Mouse (Mus musculus): Measurements from ENCODE around the gene Sdhd.
"Not testable (repeated sequence)": the region's sequence is repeated elsewhere in the genome, so short reads cannot be mapped to it uniquely, and the experiment has no call there.

Gene Sdhd

DNA sequence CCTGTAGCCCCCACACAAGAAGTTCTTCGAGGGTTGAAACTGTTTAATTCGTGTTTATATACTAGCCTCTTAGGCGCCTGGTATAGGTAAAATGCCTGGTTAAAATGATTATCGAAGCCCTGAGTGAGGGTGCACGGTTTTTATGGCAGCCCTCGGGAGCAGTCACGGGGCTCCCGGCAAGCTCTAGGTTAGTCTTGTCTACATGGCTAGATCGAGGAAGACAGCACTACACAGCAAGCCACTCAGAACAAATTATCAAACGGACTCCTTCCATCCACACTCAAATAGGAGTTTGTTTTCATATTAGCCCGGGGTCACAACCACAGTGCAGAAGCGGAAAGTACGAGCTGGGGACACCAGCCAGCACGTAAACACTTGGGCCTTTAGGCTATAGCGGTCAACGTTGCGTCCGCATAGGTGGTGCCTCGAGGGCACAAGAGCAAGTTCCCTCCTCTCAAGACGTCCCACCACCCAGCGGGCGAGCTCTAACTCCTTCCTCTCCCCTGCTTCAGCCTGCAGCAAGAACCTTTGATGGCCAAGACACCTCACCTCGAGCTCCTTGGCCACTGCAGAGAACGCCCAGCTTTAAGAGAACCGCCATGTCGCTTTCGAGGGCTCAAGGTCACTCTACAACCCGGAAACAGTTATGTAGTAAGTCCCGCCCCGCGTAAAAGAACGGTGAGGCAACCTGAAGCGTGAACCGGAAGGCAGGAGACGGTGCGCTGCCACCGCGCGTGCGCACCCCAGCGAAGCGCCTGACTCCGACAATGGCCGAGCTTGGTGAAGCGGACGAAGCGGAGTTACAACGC lies at the start of gene Sdhd, which contains the start of gene Timm8b:
Gene Sdhd, minus strand, starts transcription at position 624 of the 809 bp plus-strand sequence.
Gene Timm8b, plus strand, starts transcription at position 722 of the 809 bp plus-strand sequence.
- peak; percentile 94 to 95 for DNase-seq

DNA sequence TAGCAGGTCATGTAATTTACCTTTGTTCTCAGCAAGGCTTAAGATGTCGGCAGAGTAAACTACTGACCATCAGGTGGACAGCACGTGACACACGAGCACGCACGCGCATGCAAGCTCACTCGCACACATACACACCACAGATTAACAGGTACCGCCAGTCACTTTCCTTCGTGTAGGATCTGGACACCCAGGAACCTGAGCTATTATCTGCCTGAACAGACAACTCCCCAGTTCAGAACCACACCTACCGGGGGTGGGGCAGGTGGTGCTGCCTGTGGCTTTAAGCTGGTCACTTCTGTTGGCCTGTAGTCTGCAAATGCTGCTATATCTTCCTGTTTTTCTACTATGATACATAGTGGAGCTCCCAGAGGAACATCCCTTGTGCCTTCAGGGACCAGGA lies 46.9 kb upstream of the Sdhd start:
- DNase-seq = no peak

DNA sequence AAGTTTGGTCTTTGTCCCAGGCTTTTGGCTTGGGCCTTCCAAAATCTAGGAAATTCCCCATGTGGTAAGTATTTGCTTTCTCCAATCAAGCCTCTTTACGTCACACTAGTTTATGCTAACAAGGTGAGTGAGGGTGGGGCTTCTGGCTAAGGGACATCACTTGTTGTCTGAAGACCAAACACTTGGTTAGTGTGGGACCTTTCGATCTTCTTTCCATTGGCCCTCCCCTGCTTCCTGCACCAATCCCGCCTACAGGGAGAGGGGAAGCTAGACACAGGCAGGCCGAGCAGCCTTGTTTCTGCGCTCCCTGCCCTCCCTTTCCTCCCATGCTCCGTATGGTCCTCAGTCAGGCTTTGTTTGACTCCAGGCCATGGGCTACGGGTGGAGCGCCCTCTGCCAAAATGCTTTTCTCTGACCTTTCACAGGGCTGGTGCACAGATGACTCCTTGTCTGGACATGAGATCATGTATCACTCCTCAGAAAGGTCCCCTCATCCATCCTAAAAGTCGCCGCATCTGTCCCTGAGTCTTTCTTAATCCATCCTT lies 43.3 kb upstream of the Sdhd start:
- DNase-seq = no peak

DNA sequence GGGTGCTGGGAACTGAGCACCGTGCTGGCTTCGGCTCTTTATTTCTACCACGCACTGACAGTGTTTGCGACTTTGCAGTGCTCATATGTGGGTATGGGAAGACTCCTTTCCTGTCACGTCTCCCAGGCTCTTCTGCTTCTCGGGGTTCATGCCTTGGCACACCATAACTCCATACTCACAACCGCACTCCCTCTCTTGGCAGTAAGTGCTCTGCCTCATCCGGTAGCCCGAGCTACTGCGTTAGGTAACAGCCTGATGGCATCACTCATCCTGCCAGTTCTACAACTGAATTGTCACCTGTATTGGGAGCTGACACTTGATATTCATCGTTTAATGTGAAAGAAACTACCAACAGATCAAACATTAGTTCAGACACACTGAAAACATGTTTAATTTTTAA lies 30.7 kb upstream of the Sdhd start:
- DNase-seq = no peak

DNA sequence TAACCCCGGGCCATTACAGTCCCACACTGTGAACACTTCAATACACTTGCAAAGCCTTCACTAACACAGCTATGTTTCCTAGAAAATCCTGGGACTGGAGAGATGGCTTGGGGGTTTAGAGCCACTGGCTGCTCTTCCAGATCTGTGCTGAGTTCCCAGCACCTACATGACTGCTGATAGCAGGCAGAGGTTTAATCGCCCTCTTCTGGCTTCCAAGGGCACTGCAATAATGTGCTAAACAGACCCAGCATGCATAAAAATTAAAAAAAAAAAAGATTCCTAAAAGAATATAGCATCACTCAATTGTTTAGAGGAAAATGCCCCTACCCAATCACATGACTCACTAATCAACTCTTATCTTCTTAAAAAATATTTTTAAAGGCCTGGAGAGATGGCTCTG lies 29.4 kb upstream of the Sdhd start:
- no peak for DNase-seq

DNA sequence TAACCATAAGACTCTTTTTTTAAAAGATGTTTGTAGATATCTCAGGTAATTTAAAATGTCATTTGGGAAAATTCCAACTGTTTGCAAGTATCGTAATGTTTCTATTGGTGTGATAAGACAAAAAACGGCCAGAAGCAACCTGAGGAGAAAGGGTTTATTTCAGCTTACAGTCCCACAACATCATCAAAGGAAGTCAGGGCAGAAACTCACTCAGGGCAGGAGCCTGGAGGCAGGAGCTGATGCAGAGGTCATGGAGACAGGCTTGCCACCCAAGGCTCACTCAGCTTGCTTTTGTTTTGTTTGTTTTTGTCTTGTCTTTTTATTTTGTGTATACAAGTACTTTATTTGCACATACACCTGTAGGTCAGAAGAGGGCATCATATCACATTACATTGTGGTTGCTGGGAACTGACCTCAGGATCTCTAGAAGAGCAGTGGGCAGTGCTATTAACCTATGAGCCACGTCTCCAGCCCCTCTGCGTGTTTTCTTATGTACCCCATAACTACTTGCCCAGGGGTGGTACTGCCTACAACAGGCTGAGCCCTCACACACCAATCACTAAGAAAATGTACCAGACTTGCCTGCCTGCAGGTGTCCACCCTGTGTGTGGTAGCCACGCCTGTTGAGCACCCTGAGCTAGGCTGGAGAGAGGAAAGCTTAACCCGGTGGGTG lies 28.5 kb upstream of the Sdhd start:
- no peak for DNase-seq

DNA sequence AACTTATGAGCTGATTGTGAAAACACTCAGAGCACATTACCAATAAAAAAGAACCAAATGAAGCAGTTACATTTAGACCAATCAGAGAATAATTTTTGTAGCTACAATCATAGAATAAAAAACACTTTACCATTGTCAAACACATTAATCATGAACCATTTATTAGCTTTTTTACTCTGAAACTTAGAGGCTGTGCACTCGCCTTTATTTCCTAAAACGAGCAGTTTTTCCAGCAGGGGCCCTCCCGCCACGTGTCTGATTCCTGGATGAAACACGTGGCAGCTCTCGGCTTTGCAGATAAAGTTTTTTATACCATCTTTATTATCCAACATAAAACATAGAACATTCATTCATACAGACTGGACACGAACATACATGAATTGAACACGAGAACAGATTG lies 27.3 kb upstream of the Sdhd start:
- DNase-seq = not testable (repeated sequence)

DNA sequence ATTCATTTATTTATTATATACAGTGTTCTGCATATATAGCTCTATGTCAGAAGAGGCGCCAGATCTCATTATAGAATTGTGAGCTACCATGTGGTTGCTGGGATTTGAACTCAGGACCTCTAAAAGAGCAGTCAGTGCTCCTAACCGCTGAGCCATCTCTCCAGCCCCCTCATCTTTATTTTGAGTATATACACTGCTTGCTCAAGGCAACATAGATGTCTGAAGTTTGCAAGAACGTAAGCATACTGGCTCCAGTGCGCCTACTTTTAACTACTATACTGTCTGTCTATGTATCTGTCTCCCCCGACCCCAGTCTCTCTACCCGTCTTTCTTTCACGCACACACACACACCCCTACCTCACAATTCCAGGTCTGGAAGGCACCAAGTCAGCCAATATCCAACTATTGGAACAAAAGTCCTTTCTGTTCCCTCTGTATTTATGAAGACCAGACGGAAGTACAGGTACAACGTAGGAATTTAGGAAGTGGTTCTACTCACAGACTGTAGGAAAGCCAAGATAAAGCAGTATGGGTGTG lies 14.2 kb upstream of the Sdhd start:
- no peak for DNase-seq

DNA sequence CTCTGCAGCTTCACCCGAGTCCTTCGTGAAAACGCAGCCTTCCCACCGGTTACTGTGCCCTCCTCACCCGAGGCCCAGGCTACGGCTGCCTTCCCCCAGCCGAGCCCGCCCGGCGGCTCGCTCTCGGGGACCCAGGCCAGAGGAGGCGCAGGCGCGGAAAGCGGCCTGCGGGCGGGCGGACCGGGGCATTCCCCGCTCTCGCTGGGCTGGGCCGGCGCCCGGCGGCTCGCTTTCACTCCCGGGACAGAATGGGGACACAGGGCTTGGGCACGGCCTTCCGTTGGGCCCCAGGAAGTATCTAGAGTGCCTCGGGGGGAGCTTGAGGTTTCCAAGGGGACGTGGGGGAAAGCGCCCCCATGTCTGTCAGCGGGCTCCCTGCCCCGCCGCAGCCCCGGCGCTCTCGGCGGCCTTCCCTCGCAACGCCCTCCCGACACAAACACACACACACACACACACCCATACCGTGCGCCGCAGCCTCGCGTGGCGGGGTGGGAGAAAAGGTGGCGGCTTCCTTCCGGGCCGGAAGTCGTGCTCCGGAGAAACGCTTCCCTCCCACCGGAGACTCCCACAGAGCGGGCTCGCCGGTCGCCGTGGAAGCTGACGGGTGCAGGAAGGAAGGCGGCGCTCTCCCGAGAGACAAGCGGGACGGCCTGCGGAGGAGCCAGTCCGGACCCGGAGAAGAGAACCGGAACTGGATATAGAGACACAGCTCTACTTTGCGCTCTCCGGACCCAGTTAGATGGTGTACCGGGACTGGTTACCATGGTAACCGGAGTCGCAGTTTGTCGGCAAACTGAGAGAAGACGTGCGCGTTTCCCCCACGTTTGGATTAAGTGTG lies 13.4 kb upstream of the Sdhd start, which contains the start of the genes Pih1d2 and Nkapd1:
Gene Pih1d2, plus strand, starts transcription at position 556 of the 838 bp plus-strand sequence.
Gene Nkapd1, minus strand, starts transcription at position 699 of the 838 bp plus-strand sequence.
- DNase-seq = peak; percentile 80 to 87

DNA sequence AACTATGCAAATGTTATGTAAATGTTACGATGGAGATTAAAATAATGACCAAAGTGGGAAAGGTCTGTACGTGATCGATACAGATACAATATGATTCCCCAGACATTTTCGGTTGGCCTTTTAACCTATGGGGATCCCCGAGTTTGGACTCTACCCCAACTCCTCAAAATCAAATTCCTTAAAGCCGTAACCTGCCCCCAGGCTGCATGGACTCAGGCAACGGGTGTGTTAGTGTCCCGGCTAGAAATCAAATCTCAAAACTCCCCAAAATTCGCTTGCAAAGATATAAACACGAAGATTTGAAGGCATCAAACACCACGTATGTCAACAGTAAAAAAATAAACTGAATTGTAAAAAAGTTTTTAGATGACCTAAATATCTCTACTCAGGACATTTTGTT lies 12.5 kb upstream of the Sdhd start:
- DNase-seq = no peak

DNA sequence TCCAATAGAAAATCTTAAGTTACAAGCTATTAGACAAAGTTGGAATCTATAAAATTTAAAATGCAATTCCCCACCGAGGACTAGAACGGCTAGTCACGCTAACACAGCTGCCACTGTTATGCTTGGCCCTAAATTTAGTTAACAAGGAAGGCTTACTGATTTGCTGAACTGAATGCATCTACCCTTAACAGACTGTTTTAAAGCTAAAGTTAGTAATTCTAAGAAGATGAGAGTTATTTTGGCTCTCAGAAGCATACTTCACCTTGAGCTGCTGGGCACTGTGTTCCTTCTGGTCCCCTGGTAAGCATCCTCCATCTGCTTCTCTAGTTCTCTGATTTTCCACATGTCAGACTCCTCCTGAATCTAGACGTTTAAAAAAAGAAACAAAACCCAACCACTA lies 8.5 kb upstream of the Sdhd start:
- no peak for DNase-seq

DNA sequence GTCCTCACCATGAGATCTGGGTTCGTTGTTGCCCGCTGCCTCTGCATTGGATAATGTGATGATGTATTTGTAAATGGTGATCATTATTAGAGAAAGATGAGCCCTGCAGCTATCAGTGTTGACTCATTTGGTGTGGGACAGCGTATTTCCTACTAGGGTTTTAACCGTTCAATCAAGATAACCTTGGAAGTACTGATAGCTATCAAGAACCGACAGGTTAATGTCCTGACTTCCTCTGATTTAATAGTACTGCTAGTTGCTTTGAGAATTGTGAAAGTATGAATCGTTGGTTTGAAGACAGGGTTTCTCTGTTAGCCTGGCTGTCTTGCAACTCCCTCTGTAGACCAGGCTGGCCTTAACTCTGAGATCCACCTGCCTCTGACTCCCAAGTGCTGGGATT lies 726 bp upstream of the Sdhd start:
- DNase-seq = no peak

DNA sequence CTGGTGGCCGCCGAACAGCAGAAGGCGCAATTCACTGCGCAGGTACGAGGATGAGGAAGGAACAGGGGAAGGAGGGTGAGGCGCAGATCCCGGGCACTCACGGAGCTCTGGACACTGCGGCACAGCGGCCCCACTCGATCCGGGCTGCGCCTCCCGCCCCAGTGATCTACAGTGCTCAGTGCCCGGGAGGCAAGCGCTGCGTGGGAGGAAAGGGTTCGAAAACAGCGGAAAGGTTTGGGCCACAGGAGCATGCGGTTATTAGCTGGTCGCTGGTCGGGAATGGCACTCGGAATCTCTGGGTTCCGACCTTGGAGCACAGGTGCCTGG lies 349 bp upstream of the Sdhd start:
- no peak for DNase-seq

DNA sequence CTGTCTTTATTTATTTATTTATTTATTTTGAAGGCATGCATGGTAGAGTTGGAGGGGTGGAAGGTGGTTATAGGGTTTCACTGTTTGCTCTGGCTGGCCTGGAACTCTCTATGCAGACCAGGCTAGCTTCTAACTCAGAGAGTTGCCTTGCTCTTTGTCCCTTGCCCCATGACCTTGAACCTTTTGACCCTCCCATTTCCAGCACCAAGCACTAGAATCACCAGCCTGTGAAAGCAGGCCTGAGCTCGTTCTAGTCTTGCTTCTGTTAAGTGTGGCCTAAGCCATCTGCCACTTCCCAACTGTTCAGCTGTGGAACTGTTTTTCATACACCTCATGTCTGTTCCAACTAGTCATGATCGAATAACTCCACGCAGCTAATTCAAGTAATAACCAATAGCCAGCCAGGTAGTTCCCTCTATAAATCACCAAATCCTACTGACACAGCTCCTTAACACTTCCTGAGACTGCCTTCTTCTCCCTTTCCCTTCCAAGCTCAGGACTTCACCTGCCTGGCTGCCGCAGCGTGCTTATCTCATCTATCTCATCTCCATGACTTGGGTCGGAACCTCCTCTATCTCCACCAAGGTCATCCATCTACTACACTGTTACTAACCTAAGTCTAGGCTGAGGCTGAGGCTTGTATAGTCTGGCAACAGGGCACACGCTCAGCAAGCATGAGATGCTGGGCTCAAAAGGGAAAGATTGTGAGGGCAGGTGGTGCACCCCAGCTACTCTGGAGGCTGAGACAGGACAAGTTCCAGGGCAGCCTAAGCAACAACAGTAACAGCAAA lies 1.4 kb downstream of the Sdhd start:
- no peak for DNase-seq

DNA sequence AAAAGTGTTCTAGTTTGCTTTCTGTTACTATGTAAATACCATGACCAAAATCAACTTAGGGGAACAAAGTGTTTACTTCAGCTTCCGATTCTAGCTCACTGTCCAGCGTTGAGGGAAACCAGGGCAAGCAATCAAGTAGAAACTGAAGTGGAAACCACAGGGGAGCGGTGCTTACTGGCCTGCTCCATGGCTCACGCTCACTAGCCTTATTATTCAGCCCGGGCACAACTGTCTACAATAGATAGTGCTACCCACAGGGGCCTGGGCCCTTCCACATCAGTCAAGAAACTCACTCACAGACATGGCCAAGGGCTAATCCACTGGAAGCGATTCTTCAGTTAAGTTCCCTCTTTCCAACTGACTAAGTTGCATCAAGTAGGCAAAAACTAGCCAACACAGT lies 2.1 kb downstream of the Sdhd start:
- DNase-seq = no peak

DNA sequence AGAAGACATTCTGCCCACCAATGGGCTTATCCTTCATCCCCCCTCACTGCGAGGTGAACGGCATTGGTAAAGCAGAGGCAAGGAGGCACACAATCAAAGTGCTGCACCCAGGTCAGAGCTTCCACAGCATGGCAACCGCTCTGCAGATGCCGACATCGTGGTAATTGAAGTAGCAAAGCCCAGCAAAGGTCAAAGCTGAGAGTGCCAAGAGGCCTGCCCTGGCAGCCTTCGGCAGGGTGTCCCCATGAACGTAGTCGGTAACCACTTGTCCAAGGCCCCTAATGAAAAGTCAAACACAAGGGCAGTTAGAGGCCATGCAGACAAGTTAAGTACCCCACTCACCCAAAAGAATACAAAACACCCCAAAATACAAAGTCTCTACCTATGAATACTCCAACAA lies 6.6 kb downstream of the Sdhd start:
- DNase-seq = no peak

DNA sequence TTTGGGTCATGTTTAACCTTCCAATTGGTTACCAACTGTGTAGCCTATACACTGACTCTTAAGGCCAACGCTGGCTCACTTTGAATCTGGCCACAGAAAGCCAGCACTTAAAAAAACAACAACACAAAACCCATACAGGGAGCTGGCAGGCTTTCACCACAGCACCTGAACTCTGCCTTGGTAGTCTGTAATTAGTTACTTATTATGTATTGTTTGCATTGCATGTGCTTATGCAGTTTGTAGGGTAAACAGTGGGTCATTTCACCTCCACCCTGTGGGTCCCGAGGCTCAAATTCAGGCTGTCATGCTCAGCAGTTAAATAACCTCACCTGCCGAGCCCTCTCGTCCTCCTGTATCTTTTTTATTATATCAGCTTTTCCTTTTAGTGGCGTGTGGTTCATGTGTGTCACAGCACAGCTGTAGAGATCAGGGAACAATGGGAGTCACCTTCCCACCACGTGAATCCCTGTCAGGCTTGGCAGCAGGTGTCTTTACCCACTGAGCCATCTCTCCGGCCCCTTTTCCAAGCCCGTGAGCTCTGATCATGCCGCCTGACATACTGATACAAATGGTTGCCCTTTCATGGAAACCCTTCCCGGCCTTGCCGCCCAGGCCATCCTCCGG lies 8.7 kb downstream of the Sdhd start:
- no peak for DNase-seq

DNA sequence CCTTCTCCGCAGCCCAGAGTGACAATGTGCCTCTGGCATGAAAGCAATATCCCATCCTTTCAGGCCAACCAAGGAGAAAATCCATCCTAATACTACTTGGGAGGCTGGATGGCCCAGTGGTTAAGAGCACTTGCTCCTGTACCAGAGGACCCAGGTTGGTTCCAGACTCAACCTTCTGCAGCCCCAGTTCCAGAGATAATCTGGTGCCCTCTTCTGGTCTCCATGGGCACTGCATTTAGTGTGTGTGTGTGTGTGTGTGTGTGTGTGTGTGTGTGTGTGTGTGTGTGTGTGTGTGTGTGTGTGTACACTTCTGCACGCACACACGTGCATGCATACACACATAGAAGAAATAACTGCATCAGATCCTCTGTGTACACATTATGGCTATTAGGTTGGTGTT lies 10.1 kb downstream of the Sdhd start:
- DNase-seq = peak in 1 of 2 experiments; percentile 26

DNA sequence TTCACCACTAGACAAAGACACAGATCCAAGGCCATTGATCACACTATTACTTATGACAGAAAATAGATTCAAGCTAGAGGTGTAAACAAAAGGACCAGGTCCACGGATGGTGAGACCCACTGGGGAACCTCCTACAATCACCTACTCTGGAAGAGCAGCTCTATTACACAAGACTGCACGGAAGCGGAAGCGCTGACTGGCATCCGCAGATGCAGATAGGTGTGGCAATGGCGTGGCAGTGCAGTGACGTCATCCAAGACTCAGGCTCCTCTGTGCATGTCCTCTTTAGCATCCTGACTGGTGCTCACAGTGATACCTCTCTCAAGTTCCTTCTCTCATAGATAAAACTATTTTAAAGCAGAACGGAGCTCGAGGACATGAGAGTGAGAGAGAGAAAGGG lies 10.7 kb downstream of the Sdhd start:
- DNase-seq = no peak

DNA sequence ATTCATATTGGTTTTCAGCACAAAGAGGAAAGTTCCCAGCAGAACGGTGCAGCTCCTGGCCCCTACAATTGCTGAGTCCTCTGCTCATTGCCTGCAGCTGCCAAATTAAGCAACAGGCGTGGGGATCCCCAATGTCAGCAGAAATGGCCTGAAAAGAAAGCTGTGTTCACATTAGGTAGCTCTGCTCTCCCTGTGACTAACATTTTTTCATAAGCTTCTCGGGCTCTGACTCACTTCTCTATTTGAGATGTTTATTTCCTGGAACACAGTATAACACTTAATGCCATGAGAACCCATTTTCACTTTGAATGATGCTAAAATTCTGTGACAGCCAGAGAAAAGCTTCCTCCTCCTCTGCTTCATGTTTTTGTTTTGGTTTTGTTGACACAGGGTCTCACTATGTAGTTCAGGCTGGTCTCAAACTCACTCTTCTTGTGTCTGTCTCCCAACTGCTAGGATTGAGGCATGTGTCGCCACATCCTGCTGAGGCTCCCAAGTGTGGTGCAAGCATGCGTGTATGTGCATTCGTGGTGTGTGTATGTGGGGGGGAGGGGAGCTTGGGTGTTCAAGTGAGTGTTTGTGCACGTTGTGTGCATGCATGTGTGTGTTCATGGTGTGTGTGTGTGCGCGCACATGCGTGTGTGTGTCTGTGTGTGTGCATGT lies 12.6 kb downstream of the Sdhd start:
- DNase-seq = no peak

DNA sequence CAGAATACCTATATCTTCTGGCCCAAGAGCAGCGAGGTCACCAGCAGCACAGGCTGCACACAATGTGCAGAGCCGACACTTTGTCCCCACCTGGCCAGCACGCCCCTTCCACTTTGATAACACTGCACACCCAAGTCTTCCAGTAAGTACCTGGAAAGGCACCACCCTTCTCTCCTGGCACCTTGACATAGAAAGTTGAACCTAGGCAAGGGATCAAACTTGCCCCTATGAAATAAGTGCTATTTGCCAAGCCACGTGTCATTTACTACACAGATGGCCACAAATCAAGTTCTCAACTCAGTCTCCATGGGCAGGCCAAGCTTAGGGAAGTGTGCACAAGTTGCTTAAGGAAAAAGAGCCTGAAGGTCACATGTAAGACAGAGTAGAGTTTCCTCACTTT lies 16.7 kb downstream of the Sdhd start:
- DNase-seq = no peak
